Mouse (Mus musculus): Measurements from ENCODE around the gene Acot5. TPM values are rescaled to one million over a fixed set of nuclear protein-coding genes. Genes with fewer than 3 reads are reported as not detected.

Gene Acot5
- polyA plus RNA-seq, 1 experiment from 2014 or later: not detected

Other genes starting within 250 kb of the Acot5 start
- 28.0 and 29.5 TPM in 2 replicates for gene Numb, start 147.4 kb upstream of the Acot5 start, polyA plus RNA-seq (2015; fragmentation: Nextera tagmentation; extraction: Ambion mirVana)
- 7.9 and 10.2 TPM in 2 replicates for gene Riox1, start 118.7 kb upstream of the Acot5 start, polyA plus RNA-seq (2015; fragmentation: Nextera tagmentation; extraction: Ambion mirVana)
- not detected in 2 replicates for gene Heatr4, start 84.5 kb upstream of the Acot5 start, polyA plus RNA-seq (2015; fragmentation: Nextera tagmentation; extraction: Ambion mirVana)
- 65.8 and 78.0 TPM in 2 replicates for gene Acot2, start 81.5 kb upstream of the Acot5 start, polyA plus RNA-seq (2015; fragmentation: Nextera tagmentation; extraction: Ambion mirVana)
- 27.7 and 29.8 TPM in 2 replicates for gene Acot1, start 59.8 kb upstream of the Acot5 start, polyA plus RNA-seq (2015; fragmentation: Nextera tagmentation; extraction: Ambion mirVana)
- 0.16 and 0.29 TPM in 2 replicates for gene Acot4, start 30.9 kb upstream of the Acot5 start, polyA plus RNA-seq (2015; fragmentation: Nextera tagmentation; extraction: Ambion mirVana)
- not detected in 2 replicates for gene Gm49366, start 30.4 kb upstream of the Acot5 start, polyA plus RNA-seq (2015; fragmentation: Nextera tagmentation; extraction: Ambion mirVana)
- 0.56 and 0.73 TPM in 2 replicates for gene Acot3, start 17.2 kb upstream of the Acot5 start, polyA plus RNA-seq (2015; fragmentation: Nextera tagmentation; extraction: Ambion mirVana)
- gene Acot6, start 31.3 kb downstream of the Acot5 start, polyA plus RNA-seq (2015; fragmentation: Nextera tagmentation; extraction: Ambion mirVana): 0.83 and 0.93 TPM in 2 replicates
- gene Dnal1, start 45.0 kb downstream of the Acot5 start, polyA plus RNA-seq (2015; fragmentation: Nextera tagmentation; extraction: Ambion mirVana): 3.3 TPM in 2 replicates
- gene Pnma1, start 79.2 kb downstream of the Acot5 start, polyA plus RNA-seq (2015; fragmentation: Nextera tagmentation; extraction: Ambion mirVana): 0.42 and 0.55 TPM in 2 replicates
- 6.0 and 10.0 TPM in 2 replicates for gene Elmsan1, start 149.6 kb downstream of the Acot5 start, polyA plus RNA-seq (2015; fragmentation: Nextera tagmentation; extraction: Ambion mirVana)
- 69.3 and 89.7 TPM in 2 replicates for gene Ptgr2, start 215.9 kb downstream of the Acot5 start, polyA plus RNA-seq (2015; fragmentation: Nextera tagmentation; extraction: Ambion mirVana)
- gene Zfp410, start 247.5 kb downstream of the Acot5 start, polyA plus RNA-seq (2015; fragmentation: Nextera tagmentation; extraction: Ambion mirVana): 46.3 and 56.1 TPM in 2 replicates